Comparison of ENCODE assay signal across 13 mouse cellular contexts in the genomic region with DNA sequence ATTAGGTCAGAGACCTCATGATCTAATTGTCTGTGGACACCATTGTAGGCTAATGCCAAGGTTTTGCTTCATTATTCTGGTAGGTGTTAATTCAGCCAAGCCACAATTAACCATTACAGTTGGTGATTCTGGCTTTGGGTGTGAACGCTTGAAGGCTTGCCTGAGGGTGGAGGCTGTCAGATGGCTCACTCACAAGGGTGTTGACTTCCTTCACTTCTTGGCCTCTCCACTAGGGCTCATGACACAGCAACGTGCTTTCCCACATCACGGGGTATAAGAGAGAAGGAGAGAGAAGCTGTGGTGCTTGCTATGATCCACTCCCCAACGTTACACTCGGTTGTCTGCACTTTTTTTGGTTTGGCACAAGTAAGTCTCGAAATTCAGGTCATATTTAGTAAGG.
"Had no signal": no experiment of that assay in that cellular context is flagged by ENCODE, and none has a peak within 500 bp of the region (broad histone marks: within the 10 kb centered on the region; RNA-seq: fewer than 3 reads in every experiment).

No protein-coding gene starts in this region.

- H3K4me1 ChIP-seq: limb, embryonic 13.5 days; lung, embryonic 15.5 days; midbrain, embryonic 15.5 days had no signal

- H3K27ac ChIP-seq: kidney, postnatal 0 days; layer of hippocampus, adult 2 months; limb, embryonic 13.5 days; lung, embryonic 15.5 days; midbrain, embryonic 15.5 days had no signal

- H3K27me3 ChIP-seq: limb, embryonic 13.5 days; lung, embryonic 15.5 days; megakaryocyte, embryonic 14.5 days; midbrain, embryonic 15.5 days had no signal

- H3K4me3 ChIP-seq: layer of hippocampus, adult 2 months; limb, embryonic 13.5 days; lung, embryonic 15.5 days; megakaryocyte, embryonic 14.5 days; midbrain, embryonic 15.5 days had no signal

- H3K9ac ChIP-seq: limb, embryonic 13.5 days; lung, embryonic 15.5 days; midbrain, embryonic 15.5 days had no signal

- H3K9me3 ChIP-seq: limb, embryonic 13.5 days; lung, embryonic 15.5 days; midbrain, embryonic 15.5 days had no signal

- H3K36me3 ChIP-seq: limb, embryonic 13.5 days; lung, embryonic 15.5 days; midbrain, embryonic 15.5 days had no signal

- H3K4me2 ChIP-seq: limb, embryonic 13.5 days; lung, embryonic 15.5 days; midbrain, embryonic 11.5 days; midbrain, embryonic 15.5 days had no signal

- ATAC-seq: midbrain, embryonic 15.5 days had no signal

- DNase-seq: kidney, adult 11 months; kidney, adult 9 months; kidney, postnatal 4 days; left cerebral cortex, postnatal 4 days; right cerebral cortex, postnatal 14 days; thymus, postnatal 14 days had no signal
